Mouse (Mus musculus): ENCODE measurements around the gene Ccdc3. TPM values are rescaled to one million over a fixed set of nuclear protein-coding genes. Genes with fewer than 3 reads are reported as not detected.
A peak's percentile ranks its signal among the peaks of the same experiment; 100 is the strongest.

Ccdc3 gene
- total RNA-seq, 1 experiment from 2014 or later: not detected

GRCm38 (mm10) chr2:5144446-5144845 is 6.9 kb downstream of the Ccdc3 start:
- ATAC-seq (replicated peaks in 1 of 2; ENCODE audit: insufficient read depth in 1 of 2, low FRiP score in 2 of 2, low TSS enrichment in 1 of 2, low read depth in 1 of 2, poor library complexity in 2 of 2, severe bottlenecking in 2 of 2): no peak

DNA sequence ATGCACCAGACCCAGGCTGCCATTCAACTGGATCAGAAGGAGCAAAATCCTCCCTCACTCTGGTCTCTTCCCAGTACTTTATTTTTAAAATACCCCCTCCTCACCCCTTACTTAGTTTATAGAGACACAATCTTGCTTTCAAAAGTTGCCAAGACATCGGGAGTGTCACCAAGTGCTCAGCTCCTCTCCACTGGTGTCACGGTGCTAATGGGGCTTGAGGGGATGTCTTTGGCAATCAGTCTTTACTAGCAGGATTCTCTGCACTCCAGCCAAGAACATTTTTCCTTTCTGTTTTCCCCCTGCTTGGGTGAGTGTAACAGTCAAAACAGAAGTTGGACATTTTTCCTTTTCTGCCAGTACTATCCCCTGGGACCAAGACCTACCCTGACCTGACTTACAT is 10.3 kb downstream of the Ccdc3 start:
- no peak for ATAC-seq (replicated peaks in 1 of 2; ENCODE audit: insufficient read depth in 1 of 2, low FRiP score in 2 of 2, low TSS enrichment in 1 of 2, low read depth in 1 of 2, poor library complexity in 2 of 2, severe bottlenecking in 2 of 2)

DNA sequence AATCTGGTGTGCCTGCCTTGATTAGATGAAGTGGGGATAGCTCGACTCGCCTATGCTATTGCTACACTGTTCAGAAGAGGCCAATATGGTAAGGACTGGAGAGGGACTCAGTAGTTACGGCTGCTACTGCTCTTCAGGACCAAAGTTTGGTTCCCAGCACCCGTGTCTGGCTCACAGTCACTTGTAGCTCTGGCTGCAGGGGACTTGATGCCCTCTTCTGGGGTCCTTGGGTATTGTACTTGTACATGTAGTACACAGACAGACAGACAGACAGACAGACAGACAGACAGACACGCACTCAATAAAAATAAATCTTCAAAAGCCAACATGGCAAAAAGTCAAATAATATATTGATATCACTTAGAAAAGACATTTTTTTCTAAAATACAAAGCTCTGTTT is 17.1 kb downstream of the Ccdc3 start:
- no peak for ATAC-seq (replicated peaks in 1 of 2; ENCODE audit: insufficient read depth in 1 of 2, low FRiP score in 2 of 2, low TSS enrichment in 1 of 2, low read depth in 1 of 2, poor library complexity in 2 of 2, severe bottlenecking in 2 of 2)

- ATAC-seq (replicated peaks in 1 of 2; ENCODE audit: insufficient read depth in 1 of 2, low FRiP score in 2 of 2, low TSS enrichment in 1 of 2, low read depth in 1 of 2, poor library complexity in 2 of 2, severe bottlenecking in 2 of 2): no peak
These were observed 22.8 kb downstream of the Ccdc3 start for GRCm38 (mm10) chr2:5160236-5160848.

GRCm38 (mm10) chr2:5161002-5161745 is 23.6 kb downstream of the Ccdc3 start:
- ATAC-seq (replicated peaks in 1 of 2; ENCODE audit: insufficient read depth in 1 of 2, low FRiP score in 2 of 2, low TSS enrichment in 1 of 2, low read depth in 1 of 2, poor library complexity in 2 of 2, severe bottlenecking in 2 of 2): peak in 1 of 2 experiments; percentile 32; a peak in 1 of 4 replicates

GRCm38 (mm10) chr2:5161908-5162674 is 24.5 kb downstream of the Ccdc3 start:
- ATAC-seq (replicated peaks in 1 of 2; ENCODE audit: insufficient read depth in 1 of 2, low FRiP score in 2 of 2, low TSS enrichment in 1 of 2, low read depth in 1 of 2, poor library complexity in 2 of 2, severe bottlenecking in 2 of 2): no peak

DNA sequence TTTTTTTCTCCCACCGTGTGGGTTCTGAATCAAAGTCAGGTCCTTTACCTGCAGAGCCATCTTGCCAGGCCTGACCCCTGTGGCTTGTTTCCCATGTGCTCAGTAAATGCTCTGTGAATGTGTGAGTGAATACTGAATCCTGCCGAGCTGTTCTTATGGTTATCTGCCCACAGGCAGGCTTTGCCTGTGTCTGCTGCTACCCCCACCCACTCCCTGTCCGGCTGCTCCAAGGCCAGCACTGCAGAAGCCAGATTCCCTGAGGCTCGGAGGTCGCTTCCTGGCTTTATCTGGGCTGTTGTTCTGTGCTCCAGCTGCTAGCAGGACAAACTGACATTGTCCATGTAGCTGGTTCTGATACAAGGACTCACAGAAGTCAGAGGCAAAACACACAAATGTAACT is 25.2 kb downstream of the Ccdc3 start:
- no peak for ATAC-seq (replicated peaks in 1 of 2; ENCODE audit: insufficient read depth in 1 of 2, low FRiP score in 2 of 2, low TSS enrichment in 1 of 2, low read depth in 1 of 2, poor library complexity in 2 of 2, severe bottlenecking in 2 of 2)

DNA sequence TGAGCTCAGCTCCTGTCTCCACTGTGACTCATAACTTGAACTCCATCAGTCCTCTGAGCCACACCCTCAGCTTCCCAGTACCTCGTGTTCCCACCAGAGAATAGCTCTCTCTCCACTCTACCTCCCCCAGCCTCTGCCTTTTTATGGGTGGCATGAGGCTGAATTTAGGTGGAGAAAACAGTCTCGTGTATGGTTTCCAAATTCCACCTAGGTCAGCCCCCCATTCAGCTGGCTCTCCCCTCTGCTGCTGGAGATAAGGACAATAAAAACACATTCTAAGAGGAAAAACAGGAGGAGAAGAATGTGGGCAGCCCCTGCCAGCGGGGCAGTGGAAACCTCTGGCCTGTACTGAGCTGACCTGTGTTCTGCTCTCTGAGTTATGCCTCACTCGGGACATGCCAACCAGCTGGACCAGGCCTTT is 28.4 kb downstream of the Ccdc3 start:
- ATAC-seq (replicated peaks in 1 of 2; ENCODE audit: insufficient read depth in 1 of 2, low FRiP score in 2 of 2, low TSS enrichment in 1 of 2, low read depth in 1 of 2, poor library complexity in 2 of 2, severe bottlenecking in 2 of 2): no peak

GRCm38 (mm10) chr2:5166796-5167195 is 29.2 kb downstream of the Ccdc3 start:
- ATAC-seq (replicated peaks in 1 of 2; ENCODE audit: insufficient read depth in 1 of 2, low FRiP score in 2 of 2, low TSS enrichment in 1 of 2, low read depth in 1 of 2, poor library complexity in 2 of 2, severe bottlenecking in 2 of 2): no peak

GRCm38 (mm10) chr2:5170815-5171214 is 33.2 kb downstream of the Ccdc3 start:
- ATAC-seq (replicated peaks in 1 of 2; ENCODE audit: insufficient read depth in 1 of 2, low FRiP score in 2 of 2, low TSS enrichment in 1 of 2, low read depth in 1 of 2, poor library complexity in 2 of 2, severe bottlenecking in 2 of 2): no peak

GRCm38 (mm10) chr2:5171301-5172000 is 33.9 kb downstream of the Ccdc3 start:
- ATAC-seq (replicated peaks in 1 of 2; ENCODE audit: insufficient read depth in 1 of 2, low FRiP score in 2 of 2, low TSS enrichment in 1 of 2, low read depth in 1 of 2, poor library complexity in 2 of 2, severe bottlenecking in 2 of 2): no peak

DNA sequence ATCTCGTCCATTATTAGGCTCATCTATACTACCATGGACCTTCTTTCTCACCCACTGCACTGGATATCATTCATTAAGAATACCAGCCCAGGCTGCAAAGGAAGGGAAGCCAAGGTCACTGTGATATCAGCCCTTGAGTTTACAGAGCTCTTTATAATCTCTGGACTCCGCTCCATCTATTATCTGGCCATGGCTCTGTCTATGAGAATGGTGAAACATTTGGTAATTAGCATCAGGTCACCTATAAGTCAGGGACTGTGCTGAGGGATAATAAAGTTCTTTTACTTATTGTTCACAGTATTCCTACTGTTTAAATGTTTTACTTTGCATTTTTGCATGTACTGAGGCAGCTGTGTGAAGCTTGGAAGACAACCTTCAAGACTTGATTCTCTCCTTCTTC is 35.2 kb downstream of the Ccdc3 start:
- no peak for ATAC-seq (replicated peaks in 1 of 2; ENCODE audit: insufficient read depth in 1 of 2, low FRiP score in 2 of 2, low TSS enrichment in 1 of 2, low read depth in 1 of 2, poor library complexity in 2 of 2, severe bottlenecking in 2 of 2)

DNA sequence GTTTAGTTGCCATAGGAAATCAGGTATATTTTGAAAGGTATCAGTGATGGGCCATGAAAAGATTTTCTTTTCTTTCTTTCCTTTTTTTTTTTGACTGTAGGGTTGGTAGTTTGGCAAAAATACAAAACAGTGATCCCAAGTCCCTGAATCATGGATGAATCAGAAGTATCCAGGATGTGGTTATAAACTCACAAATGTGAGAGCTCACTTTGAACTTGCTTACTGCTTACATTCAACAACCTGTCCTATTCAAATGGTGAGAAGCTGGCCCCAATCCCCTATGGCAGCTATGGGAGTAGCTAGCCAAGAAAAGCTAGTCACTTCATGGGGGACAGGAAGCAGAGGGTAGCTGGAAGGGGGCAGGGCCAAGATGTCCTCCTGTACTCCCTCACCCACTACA is 37.1 kb downstream of the Ccdc3 start:
- no peak for ATAC-seq (replicated peaks in 1 of 2; ENCODE audit: insufficient read depth in 1 of 2, low FRiP score in 2 of 2, low TSS enrichment in 1 of 2, low read depth in 1 of 2, poor library complexity in 2 of 2, severe bottlenecking in 2 of 2)

DNA sequence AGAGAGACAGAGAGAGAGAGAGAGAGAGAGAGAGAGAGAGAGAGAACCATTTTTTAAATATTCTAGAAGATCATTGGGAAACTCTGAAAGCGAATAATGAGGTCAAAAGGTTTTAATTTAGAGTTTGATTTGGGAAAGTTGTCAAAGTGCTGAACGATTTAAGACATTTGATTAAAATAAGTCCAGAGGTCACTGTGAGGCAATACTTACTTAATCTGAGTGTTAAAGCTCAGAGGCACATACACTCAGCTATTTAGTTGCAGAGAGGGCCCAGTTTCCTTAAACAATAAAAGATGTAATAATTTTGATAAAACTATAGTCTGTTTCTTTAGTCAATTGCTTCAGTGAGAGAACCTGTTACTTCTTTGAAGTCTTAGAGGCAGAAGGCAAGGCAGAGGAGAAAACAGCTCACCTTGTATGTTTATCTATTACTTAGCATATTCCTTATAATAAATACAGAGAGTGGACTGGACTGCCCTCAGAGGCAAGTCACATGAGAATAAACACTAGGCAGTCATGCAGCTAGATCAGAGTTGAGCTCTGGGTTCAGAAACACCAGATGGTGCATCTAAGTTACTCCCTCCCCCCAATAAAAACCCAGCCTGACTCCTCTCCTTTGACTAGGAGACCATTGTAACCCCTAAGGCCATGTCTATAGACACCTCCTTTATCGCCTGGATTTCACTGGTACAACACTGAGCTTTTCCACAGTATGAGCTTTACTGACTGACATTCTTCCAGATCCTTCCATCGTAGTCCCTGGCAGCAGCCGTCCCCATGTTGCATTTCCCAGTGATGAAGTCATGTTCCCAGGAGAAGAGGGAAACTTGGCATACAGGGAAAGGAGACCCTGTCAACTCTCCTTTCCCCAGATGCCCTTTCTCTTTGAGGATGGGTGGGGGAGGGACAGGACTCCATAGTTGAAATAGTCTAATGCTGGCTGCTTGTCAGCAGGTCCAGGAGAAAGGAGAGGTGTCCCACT is 44.2 kb downstream of the Ccdc3 start:
- no peak for ATAC-seq (replicated peaks in 1 of 2; ENCODE audit: insufficient read depth in 1 of 2, low FRiP score in 2 of 2, low TSS enrichment in 1 of 2, low read depth in 1 of 2, poor library complexity in 2 of 2, severe bottlenecking in 2 of 2)

- no peak for ATAC-seq (replicated peaks in 1 of 2; ENCODE audit: insufficient read depth in 1 of 2, low FRiP score in 2 of 2, low TSS enrichment in 1 of 2, low read depth in 1 of 2, poor library complexity in 2 of 2, severe bottlenecking in 2 of 2)
These were observed 46.6 kb downstream of the Ccdc3 start for GRCm38 (mm10) chr2:5184166-5184565.

DNA sequence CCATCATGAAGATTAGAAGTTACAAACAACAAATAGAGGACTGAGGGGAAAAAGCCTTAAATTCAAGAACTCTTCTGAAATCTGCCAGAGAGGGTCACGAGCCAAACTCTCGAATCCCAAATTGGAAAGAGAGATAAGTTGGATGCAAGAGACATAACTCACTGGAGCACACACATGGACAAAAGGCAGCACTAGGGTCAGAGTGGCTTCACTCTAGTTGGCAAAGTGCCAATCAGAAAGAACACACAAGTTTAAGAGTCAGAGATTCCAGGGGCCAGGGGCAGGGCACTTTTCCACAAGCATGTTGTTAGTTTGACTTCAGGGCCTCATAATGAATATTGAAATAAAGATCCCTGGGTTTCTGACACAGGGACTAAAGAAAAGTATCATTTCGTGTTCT is 48.1 kb downstream of the Ccdc3 start:
- ATAC-seq (replicated peaks in 1 of 2; ENCODE audit: insufficient read depth in 1 of 2, low FRiP score in 2 of 2, low TSS enrichment in 1 of 2, low read depth in 1 of 2, poor library complexity in 2 of 2, severe bottlenecking in 2 of 2): no peak

GRCm38 (mm10) chr2:5192156-5192555 is 54.6 kb downstream of the Ccdc3 start:
- ATAC-seq (replicated peaks in 1 of 2; ENCODE audit: insufficient read depth in 1 of 2, low FRiP score in 2 of 2, low TSS enrichment in 1 of 2, low read depth in 1 of 2, poor library complexity in 2 of 2, severe bottlenecking in 2 of 2): no peak
